Mouse (Mus musculus): ENCODE results near the gene Tusc1. TPM values are rescaled to one million over a fixed set of nuclear protein-coding genes. Genes with fewer than 3 reads are reported as not detected.

Gene Tusc1
- total RNA-seq (2023), result 10 to 100 TPM; 20.8 to 27.7 TPM

DNA sequence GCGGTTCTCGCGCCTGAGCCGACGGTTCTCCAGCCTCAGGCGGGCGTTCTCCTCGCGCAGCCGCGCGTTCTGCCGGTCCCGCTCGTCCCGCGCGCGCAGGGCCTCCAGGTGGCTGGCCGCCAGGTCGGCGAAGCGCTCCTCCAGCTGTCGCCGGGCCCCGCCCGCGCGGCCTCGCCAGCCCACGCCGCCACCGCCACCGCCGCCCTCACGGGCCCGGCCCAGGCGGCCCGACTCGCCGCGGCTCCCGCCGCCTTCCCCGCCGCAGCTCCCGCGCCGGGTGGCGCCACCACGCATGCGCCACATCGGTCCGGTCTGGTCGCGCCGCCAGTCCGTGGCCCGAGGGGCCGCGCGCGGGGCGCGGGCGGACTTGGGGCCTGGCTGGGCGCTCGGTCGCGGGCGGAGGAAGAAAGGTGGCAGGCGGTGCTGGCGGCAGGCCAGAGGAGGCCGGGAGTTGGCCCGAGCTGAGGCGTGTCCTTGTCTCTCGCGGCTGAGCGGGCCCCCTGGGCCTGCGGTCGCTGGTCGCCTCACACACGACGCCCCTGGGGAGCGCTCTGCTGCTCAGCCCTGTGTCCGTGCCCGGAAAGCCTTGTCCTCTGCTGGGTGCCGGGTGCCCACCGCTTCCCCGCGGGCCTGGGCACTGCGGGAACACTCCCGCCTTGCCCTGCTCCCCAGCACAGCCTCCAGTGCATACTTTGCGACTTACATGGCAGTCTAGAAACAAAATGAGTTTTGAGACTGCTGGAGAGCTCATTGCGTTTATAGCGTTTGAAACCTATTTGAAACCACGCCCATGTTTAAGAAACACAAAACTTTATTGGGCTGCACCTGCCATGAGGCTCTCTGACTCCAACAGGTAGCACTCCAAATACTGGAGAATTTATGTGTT lies at the start of gene Tusc1:
Tusc1 (minus strand) TSS at position 394 of the 886 bp plus-strand sequence.

